Mouse (Mus musculus) right cerebral cortex, adult 18-20 months (tissue): Measurements from ENCODE around the gene Xndc1.
"Not testable (repeated sequence)": the region's sequence is repeated elsewhere in the genome, so short reads cannot be mapped to it uniquely, and the experiment has no call there.

Source experiments
- DNase-seq: peaks from one replicate; pipeline ENCODE4 v3.0.0; 2022; ENCODE audit warnings: mixed read lengths

Xndc1 gene

DNA sequence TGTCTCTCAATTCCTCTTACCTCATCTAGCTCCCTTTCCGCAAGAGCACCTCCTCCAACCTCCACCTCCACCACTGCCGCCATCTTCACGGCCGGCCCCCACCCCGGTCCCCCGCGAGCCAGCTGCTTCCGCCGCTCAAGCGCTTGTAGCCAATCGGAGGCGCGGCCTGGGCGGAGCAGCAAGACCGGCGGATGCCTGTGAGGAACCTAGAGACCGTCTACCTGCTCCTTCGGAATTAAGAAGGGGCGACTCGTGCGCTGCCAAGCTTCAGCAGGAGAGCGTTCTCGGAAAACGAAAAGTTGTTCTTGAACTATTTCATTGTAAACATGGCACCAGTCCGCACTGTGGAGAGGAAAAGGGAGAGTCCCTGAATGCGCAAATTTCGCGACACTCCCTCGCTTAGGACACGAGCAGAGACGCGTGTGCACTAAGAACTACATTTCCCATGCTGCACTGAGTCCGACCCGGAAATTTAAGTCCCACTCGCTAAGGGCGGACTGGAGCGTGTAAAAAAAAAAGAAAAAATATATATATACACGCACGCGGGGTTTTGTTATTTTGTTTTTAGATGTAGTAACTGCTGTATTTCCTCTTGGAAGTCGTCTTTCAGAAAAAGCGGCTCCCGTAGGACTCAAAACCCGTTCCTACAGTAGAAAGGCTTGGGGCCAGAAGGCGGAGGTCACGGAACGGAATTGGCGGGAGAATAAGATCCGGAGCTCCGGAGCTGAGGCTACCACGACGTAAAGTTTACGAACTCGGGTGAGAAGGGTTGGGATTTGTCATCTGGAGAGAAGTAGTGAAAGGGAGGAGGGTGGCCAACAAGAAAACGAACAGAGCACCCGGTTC is at the start of gene Xndc1, which contains the start of the genes Rnf121 and Xntrpc:
Xndc1 (plus strand) TSS at position 466 of the 846 bp plus-strand sequence.
Rnf121 (minus strand) TSS at position 424 of the 846 bp plus-strand sequence.
Xntrpc (plus strand) TSS at position 668 of the 846 bp plus-strand sequence.
- DNase-seq: peak; percentile 96

DNA sequence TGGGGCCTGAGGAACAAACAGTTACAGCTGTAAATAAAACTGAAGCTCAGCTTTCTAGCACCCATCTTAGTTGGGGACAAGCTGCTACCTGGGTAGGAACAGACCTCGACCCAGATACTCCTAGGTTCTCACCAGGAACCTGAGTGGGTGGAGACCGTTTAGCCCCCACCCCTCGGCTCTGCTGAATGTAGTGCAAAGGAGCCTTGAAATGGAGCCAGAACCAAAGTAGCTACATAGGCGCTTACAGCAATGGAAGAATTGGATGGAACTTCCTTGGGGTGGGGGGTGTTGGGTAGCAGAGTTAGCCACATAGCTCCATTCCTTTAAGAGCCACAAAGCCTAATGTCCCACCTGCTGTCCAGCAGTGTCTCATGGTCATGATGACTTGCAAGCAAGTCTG is 48.4 kb upstream of the Xndc1 start:
- DNase-seq: no peak

DNA sequence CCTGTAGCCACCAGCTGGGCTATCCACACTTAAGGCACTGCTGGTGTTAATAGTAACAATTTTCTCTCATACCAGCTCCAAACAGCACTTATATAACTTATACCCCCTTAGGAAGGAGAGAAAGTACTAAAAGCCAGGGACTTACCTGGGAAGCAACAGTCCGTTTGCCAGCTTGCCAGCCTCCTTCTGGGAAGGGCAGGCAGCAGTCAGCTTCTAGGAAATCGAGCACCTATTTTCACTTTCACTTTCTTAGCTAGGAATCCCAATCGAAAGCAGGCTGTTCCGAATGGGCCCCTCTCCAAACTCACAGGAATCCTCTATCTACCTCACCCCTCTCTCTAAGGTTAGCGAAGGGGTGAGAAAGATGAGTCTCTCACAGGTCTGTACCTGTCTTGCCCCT is 47.9 kb upstream of the Xndc1 start:
- no peak for DNase-seq

DNA sequence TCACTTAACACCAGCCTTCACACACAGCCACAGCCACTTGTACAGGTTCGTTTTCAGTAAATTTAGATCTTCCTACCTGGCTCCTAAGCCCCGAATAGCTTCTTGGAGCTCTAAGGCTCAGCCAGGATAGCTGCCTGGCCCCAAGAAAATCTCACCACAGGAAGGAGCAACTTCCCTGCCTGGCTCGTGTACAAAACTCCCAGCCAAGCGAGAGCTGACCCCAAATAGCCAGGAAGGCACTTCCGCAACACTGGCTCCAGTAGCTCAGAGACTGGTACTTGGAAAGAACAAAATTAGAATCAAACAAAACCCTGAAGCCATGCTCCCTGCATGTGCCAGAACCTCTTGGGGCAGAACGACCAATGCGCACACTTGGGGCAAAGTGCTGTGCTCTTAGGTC is 47.3 kb upstream of the Xndc1 start:
- no peak for DNase-seq

DNA sequence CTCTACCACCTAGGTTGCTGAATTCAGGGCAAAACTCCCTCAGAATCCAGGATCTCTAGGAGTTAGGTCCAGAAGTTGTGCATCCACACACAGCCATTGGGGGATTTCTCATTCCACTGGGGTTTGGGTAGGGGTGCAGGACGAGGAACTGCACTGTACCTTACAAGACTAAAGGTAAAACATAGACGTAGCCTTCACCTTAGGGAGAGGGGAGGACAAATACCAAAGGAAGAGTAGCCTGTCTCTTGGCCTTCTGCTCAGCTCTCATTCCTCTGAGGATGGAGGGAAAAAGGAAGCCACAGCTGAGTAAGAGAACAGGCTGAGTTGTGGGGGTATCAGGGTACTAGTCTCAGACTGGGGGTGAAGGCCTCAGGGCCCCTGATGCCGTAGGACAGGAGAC is 46.7 kb upstream of the Xndc1 start, which contains the start of gene Il18bp:
Il18bp (minus strand) TSS at position 101 of the 400 bp plus-strand sequence.
- DNase-seq: no peak

DNA sequence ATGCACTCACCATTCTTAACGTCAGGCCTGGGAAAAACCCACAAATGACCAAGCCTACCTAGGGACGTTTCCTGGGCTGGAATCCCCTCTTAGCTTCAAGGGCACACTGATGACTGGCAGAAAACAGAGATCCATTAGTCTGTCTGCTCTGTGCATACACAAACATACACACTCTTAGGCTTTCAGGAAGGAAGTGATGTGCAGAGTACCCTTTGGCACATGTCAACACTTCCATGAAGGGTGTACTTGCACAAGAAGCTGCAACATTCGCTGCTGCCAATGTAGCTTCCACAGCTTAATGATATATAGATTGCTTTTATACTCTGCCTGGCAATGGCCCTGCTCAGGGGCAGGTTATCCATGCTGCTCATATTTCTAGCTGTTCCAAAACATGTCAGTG is 45.9 kb upstream of the Xndc1 start:
- no peak for DNase-seq

DNA sequence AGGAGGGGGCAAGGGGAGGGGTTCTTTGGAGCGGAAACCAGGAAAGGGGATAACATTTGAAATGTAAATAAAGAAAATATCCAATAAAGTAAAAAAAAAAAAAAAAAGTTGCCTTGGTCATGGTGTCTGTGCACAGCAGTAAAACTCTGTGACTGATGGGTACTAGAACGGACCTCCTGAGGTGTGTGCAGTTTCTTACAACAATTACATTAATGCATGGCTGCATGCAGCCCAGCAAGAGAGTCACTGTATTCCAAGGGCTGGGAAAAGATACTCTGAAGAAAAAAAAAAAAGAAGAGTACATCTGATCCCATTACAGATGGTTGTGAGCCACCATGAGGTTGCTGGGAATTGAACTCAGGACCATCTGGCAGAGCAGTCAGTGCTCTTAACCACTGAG is 44.4 kb upstream of the Xndc1 start:
- DNase-seq: not testable (repeated sequence)

DNA sequence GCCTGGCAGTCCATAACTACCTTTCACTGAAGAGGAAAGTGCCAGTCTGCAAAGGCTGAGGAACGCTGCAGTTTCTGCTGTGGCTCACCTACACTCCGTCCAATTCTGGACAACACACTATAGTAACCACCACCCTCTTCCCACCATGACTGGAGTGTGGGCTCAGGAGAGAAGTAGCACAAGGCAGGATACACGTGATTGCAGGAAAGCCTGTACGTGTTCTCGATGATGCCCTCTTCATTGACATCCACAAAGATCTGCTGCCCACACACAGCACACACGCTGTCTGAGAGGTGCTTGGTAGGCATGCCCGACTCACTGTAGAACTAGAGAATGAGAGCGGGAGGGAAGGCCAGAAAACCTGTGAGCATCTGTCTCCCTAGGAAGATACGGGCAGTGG is 41.5 kb upstream of the Xndc1 start:
- DNase-seq: peak; percentile 51

DNA sequence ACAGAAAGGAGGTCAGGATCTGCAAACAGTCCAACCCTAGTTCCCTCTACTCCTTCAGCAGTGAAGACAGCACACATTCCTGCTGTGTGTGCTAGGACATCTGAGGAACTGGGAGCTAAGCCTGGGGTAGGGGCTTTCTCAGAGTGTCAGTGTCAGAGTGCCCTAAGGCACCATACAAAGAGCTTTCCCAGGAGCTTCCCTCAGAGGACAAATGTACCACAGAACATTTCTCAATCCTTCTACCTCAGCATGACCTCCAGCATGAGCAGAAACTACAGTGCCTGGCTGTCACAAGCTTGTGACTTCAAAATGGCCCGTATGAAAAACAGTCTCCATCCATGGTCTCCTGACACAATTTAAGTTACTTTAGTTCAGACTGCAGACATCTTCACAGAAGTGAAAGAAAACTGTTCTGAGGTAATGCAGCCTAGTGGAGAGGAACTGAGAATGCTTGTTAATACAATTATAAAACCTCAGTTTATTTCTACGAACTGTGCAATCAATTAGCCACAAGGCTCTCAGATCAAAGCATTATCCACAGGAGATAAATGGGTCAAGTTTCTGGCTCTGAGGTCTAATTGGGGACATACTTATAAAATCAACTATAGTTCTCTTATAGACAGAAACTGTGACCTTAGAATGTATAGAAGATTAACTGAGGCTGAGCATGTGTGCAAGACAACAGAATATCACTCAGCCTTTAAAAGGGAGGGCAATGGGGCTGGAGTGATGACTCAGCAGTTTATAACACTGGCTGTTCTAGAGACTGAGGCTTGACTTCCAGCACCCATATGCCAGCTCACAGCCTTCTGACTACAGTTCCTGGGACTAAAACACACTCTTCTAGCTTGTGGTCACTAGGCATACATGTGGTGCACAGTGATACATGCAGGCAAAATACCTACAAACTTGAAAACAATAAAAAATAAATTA is 39.9 kb upstream of the Xndc1 start:
- DNase-seq: no peak

DNA sequence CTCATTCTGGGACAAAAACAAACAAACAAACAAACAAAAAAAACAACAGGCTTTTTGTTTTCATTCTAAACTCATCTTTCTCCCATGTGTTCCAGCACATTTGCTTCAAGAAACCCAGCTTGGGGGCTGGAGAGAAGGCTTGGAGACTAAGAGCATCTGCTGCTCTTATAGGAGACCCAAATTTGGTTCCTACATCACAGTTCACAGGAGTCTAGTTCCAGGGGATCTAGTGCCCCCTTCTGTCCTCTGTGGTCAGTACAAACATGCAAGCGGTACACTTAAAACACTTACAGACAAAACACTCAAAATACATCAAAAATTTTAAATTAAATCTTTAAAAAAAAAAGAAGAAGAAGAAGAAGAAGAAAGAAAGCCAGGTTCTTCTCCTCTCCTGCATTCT is 30.4 kb upstream of the Xndc1 start:
- no peak for DNase-seq

DNA sequence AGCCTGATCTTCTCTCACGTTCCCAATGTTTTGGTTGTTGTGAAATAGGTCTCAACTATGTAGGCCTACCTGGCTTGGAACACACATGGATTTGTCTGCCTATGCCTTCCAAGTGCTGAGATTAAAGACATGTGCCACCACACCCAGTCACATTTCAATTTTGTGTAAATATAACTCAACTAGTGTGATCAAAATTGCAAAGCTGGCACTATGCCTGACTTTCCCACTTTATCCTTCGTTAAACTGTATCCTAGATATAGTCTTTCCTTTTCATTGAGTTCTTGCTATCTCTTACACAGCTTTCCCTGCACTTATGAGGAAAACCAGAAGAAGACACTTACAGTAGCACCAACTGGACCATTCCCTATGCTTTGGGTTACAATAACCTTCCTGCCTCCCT is 29.8 kb upstream of the Xndc1 start:
- no peak for DNase-seq

DNA sequence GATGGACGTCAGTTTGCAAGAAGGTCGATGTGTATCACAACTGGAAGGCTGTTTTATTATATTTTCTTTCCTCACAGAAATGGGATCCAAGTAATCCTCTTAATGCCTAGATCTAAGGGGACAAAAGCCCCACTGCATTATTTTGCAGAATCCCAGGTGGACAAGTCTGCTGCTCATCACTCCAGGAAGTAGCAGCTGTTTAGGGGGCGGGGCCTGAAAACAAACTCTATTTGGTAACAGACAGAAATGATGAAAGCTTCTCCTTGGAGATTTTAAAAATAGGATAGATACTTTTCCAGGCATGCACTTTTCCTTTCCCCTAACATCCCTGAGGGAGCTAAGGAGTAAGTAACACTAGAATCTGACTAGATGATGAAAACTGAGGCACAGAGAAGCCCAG is 28.0 kb upstream of the Xndc1 start:
- DNase-seq: no peak

DNA sequence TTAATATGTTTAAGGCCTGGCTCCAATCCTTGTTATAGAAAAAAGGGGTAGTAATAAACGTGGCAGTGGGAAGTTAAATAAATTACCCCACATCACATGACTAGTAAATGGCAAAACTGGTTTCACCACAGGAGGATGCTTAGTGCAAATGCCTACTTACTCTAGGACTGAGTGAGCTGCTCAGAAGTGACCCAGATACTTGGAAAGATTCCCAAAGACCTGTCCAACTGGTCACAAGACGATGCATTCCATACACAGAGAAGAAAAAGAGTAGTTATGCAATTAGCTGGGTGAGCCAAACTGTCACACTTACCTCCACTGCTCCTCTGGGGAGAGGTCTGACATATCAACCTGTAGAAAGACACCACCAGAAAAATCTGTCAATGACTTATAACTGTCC is 23.0 kb upstream of the Xndc1 start:
- no peak for DNase-seq

DNA sequence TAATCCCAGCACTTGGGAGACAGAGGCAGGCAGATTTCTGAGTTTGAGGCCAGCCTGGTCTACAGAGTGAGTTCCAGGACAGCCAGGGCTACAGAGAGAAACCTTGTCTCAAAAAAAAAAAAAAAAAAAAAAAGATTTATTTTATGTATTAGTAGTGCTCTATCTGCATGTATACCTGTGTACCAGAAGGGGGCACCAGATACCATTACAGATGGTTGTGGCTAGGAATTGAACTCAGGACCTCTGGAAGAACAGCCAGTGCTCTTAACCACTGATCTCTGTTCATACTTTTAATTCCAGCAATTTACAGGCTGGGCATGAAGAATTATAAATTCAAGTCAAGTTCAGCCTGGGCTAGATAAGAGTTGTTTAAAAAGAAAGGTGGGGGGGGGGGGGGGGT is 16.8 kb upstream of the Xndc1 start:
- not testable (repeated sequence) for DNase-seq

DNA sequence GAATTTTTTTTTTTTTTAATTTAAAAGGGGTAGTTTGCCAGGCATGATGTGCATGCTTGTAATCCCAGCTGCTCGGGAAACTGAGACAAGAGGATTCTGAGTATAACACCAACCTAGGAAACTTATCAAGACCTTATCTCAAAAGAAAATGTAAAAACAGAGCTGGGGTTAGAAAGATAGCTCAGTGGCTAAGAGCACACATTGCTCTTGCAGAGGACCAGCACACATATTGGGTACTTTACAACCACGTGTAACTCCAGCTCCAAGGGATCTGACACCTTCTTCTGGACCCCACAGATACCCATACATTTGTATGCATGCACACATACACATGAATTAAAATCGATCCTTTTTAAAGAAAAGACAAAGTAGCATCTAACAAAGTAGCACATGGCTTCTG is 4.0 kb upstream of the Xndc1 start:
- no peak for DNase-seq

DNA sequence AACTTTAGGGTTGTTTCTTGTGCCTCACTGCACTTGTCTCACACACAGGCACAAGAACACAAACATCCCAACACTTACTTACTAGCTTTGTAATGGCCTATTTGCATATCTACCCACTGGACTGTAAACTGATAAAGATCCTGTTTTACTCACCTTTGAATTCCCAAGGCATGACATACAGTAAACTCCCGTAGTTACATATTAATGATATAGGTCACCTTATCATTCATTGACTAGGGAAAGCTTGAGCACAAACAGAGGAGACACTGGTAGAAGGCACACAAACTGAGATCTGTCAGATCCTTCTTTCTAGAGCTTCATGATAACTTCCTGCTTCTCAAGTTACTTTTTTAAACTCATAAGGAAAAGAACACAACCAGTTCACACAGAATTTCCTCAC is 3.1 kb upstream of the Xndc1 start:
- DNase-seq: no peak

DNA sequence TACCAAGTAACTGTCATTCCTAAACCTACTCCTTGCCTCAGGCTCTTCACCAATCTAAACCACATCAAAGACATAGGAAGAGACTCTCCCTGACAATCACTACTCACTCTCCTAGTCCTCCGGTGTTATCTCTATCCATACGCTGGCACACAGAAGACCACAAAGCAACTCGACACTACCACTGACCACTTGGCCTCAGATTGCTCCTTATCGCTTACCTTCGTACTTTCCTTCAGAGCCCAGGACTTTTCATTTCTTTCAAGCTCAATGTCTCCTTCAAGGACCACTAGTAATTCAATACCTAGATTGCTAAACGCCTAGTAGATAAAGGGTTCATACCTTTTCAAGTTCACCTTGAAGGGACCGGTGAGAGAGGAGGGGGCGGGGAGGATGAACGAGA is 1.4 kb upstream of the Xndc1 start:
- no peak for DNase-seq

DNA sequence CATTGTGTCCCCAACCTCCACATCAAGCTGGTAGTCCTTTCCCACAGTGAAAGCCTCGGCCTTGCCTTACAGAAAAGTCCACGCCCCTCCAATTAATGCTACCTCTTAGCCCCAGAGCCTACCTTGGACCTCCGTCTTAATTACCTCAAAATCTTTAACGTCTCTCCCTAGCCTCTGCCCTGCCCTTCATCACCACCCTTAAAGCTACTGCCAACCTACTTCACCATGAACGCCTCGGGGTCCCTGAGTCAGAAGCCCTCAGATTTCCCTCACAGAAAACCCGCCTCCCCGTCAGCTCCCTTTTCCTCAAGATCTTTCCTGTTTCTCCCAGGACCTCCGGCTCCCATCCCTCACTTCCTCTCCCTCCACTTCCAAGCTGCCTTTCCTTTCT is 661 bp upstream of the Xndc1 start:
- DNase-seq: no peak

DNA sequence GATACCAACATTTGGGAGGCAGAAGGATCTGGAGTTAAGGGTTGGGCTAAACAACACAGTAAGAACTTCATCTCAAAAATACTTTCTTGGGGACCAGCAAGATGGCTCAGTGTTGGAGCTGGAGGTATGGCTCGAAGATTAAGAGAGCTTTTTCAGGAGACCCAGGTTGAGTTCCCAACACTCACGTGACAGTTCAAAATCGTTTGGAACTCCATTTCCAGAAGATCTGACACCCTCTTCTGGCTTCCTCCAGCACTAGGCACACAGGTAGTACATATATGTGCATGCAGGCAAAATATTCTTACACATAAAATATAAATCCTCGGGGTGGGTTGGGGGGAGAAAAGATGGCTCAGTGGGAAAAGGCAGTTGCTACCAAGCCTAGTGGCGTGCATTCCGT is 1.1 kb downstream of the Xndc1 start:
- no peak for DNase-seq

DNA sequence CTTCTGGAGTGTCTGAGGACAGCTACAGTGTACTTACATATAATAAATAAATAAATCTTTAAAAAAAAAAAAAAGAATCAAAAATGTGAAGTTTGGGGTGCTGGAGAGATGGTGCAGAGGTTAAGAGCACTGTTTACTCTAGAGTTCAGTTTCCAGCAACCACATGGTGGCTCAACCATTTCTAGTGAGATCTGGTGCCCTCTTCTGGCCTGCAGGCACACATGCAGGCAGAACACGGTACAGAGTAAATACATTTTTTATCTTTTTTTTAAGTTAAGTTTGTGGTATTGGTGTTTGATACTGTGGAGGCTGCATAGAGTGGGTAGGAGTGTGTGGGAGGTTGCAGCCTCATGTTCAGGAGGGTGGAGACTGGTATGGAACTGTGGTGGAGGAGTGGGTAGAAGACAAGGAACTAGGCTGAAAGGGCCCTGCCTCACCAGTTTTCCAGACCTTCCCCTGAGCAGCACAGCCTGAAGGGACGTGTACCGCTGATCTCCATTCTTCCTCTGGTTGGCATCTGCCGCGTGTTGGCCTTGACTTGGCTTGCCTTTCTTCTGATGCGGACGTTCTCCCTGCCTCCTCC is 11.5 kb downstream of the Xndc1 start:
- DNase-seq: no peak

DNA sequence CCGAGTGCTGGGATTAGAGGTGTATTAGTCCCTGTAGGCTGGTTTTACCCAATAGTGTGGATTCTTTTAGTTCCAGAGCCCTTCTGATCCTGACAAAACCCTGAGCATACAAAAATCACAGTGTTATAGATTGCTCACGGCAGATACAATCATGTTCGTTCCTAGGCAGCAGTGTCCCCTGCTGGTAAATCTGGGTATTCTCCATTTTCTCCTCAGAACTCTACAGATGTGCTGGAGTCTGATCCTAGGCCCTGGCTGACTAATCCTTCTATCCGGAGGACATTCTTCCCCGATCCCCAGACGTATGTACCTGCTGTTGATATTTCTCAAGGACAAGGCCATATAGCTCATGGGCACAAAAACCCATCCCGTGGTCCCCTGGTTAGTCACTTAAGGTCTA is 13.2 kb downstream of the Xndc1 start:
- DNase-seq: no peak

DNA sequence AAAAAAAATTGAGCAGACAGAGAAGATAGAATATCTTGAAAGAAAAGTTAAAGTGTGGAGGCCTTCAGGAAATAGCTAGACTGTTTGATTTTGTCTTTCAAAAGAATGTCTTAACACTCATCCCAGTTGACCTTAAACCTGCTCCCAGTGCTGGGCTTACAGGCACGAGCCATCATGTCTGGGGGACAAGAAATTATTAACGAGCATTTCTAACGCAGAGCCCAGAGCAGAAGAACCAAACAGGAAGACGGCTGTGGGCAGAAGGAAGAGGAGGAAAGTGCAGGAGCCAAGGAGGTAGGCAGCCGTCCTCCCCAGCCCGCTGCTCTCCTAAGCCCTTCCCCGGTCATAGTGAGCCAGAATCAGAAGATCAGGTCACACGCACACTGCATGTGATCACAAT is 15.0 kb downstream of the Xndc1 start:
- no peak for DNase-seq

DNA sequence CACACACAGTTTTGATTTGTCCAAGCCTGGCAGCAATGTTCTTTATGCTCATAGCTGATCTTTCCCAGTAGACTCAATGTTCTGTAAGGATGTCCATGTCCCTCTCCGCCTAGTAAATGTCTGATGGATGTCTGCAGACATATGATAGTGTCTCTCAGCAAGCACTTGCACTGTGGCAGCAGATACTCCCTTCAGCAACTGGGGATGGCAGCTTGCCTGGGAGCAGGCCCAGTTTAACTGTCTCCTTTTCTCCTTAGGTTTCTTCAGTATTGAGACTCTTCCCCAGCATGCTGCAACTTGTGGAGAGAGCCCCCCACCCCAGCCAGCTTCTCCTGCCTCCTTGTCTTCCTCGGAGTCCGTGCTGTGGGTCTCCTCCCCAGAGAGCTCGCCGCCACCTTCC is 16.5 kb downstream of the Xndc1 start:
- no peak for DNase-seq
